Mouse (Mus musculus) cerebellum, adult 8-10 months (tissue): ENCODE data around the gene Pgm5.

Experiments used
- DNase-seq: peaks from one replicate; pipeline ENCODE4 v3.0.0; 2022

The Pgm5 gene

DNA sequence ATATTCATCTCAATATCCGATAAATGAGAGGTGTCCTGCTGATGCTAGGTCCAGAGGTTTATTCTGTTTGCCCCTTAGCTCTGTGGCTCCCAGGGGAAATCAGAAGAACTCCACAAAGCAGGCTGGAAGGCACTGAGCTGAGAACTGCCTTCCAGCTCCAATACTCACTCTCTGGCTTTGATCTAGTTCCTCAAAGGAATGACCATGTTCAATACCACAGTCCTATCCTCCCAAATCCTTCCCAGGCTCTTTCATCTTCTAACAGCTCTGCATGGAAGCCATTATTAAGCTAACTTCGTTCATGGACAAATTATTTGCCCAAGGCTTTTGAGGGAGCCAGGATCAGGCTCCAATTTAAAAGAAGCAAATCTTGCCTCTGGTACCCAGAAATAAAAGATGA, 210.1 kb downstream of the Pgm5 start:
- no peak for DNase-seq

DNA sequence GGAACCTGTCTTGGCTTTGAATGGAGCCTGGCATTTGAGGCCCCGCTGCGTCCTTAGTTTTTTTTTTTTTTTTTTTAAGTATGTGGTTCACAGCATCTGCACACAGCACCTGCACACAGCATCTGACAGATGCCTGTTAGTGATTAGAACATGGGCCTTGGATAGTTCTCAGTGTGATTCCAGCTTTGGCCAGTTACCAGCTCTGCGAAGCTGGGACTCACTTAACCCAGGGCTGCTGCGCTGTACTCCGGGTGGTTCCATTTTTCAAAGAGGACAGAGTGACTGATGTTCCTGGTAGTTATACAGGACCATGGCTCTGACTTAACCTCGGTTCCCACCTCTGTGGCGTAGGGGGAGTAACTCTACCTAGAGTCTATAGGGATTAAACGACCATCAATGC, 211.2 kb downstream of the Pgm5 start:
- no peak for DNase-seq

DNA sequence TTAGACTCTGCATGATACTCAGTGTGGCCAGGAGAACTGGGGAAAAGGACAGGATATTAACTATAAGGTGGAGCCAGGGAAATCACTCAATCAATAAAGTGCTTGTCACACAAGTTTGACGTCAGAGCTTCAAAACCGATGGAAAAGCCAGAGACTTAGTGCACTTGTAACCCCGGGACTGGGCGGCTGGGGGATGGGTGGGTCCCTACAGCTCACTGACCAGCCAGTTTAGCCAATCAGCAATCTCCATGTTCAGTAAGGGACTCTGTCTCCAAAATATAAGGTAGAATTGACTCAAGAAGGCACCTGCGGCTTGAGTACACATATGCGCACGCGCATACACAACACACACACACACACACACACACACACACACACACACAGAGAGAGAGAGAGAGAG, 213.6 kb downstream of the Pgm5 start:
- no peak for DNase-seq

DNA sequence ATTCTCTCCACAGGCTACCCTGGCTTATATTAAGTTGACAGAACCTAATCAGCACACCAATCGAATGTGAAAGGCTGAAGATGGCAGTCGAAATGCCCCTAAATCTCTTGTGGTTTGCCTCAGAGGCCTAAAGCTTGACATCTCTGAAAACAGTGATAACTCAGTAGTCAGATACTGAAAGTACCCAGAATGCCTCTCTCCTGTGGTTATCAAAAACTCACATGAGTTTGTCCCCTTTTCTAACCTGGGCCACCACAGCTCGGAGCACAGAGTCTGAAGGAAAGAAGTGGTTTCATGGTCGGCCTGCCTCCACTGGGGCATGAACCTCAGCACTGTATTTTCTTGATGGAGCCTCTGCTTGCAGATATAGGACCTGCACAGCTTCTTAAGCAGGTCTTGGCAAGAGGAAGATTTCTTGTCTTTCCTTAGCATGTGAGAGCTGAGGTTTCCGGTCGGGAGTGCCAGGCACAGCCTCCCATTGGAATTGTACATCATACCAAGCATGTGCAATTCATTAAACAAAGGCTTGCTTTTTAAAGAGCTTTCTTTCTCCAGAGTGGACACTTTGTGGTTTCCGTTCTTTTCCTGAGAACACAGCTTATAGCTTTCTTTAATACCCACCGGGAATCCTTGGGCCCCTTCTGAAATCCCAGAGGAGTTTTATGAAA, 215.4 kb downstream of the Pgm5 start:
- DNase-seq, result no peak

DNA sequence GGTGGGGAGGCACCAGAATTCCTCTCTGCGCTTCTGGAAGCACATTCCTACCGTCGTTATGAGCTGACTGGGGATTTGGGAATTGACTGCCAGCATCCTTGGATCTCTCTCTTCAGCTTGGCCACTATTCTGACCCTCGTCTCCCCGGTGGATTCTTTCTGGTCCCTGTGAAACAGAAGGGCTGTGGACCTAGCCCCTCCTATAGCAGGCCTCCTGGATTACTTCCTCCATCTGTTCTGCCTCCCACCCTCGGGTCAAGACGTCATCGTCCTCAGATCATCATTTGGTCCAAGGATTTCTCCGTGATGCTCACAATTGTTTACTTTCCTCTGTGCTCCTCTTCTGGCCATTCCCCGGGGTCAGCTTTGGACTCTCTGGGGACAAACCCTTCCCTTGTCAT, 216.7 kb downstream of the Pgm5 start:
- no peak for DNase-seq

DNA sequence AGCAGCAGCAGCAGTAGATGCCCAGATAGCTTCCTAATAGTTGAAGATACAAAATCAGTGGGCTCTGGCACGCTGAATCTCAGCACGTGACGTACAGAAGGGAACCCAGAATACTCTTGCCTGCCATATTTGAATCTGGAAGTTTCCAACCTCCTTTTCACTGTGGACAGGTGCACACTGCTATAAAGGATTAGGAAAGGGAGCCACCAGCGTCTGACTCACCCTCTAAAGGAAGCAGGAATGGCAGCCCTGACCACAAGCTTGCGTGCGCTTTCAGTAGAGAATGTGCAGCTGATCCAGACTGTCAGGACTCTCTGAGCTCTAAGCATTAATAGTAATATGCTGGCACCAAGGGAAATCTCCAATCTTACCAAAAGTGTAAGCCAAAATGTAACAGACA, 220.7 kb downstream of the Pgm5 start:
- DNase-seq, result no peak

DNA sequence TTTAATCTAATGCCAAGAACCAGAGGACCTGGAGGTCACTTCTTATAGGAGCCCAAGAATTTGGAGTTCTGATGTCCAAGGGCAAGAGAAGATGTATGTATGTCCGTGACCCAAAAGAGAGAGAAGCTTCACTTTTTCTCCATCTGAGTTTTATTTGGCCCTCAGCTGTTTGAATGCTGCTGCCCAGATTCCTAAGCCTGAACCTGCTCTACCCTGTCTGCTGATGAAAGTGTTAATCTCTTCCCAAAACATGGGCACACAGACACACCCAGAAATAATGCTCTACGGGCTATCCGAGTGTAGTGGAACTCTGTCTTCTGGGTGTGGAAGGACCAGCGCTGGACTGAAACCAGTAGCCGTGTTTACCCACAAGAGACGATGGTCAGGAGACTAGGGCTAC, 223.7 kb downstream of the Pgm5 start:
- no peak for DNase-seq

DNA sequence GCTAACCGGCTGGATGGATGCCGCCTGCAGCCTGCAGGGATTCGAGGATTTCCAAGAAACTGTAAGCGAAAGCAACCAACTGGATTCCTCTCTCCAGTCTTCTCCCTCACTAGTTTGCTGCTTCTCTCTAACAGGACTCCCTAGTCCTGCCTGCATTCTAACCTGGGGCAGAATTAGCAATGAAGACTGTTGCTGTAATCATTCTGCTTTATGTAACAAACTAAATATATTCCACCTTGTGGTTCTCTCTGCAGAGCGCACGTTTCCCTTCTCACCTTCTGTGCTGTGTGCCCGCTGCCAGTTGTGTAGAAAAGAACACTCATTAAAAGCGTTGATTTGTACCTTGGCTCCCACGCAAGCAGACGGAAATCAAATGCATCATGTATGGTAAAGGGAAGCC, 225.0 kb downstream of the Pgm5 start:
- no peak for DNase-seq

DNA sequence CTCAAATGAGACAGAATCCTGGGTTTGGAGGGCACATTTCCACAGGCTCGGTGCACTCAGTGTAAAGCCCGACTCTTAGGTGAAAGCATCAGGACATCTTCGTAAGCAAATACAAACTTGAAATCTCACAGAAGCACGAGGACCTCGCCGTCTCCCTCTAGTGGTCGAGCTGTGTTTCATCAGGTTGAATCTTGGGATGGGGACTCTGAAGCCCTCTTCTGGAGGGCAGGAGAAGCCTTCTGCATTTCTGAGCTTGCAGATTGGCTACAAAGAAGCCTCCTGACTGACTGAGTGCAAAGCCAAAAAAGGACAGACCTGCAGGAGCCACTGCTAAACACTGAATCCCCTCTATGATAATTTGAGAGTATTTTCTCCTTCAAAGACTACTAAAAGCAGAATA, 227.1 kb downstream of the Pgm5 start:
- peak; percentile 45 for DNase-seq
